Mouse (Mus musculus): ENCODE data around the gene Vipas39.

DNA sequence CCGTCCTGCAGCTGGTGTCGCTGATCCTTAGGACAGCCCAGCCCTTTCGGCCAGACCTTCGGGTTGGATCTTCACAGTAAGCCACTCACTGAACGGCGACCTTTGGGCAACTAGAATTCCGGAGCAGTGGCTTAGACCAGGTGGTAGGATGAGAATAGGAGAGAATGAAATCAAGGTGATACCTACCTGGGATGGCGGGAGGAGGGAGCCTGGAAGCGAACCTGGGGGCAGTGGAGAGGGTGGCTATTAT lies 34.3 kb upstream of the Vipas39 start:
- TF ChIP-seq POLR2A (IDR thresholded peaks at IDR 0.05; ENCODE audit: borderline replicate concordance, extremely low read depth, insufficient read depth, insufficient read length, poor library complexity, severe bottlenecking): no peak
- TF ChIP-seq CTCF (IDR thresholded peaks at IDR 0.05; ENCODE audit: borderline replicate concordance, extremely low read depth, insufficient read depth, insufficient read length): no peak

Data from brain, embryonic 14.5 days (tissue).